Mouse (Mus musculus) heart, embryonic 16.5 days (tissue): Measurements from ENCODE around the gene Atg7. TPM values are rescaled to one million over a fixed set of nuclear protein-coding genes. Genes with fewer than 3 reads are reported as not detected.

Source experiments
- ATAC-seq: fragments of 200-750 bp; cut with Nextera tagmentation; replicated peaks from 2 replicates; pipeline ENCODE4 v1.8.0; 2017; ENCODE audit warnings: moderate number of reproducible peaks; ENCODE audit not compliant: insufficient read depth, low FRiP score; ENCODE audit errors: extremely low read depth
- H3K27ac ChIP-seq: fragments of 300-500 bp; sonication (generic); 2 replicates; pipeline ENCODE4 v1.5.1; 2014; ENCODE audit warnings: mild to moderate bottlenecking, low read length, control low read depth, moderate library complexity
- H3K27me3 ChIP-seq: fragments of 300-500 bp; sonication (generic); 2 replicates; pipeline ENCODE4 v1.6.1; 2014; ENCODE audit warnings: low read length, mixed read lengths; ENCODE audit not compliant: control insufficient read depth, insufficient read depth
- H3K36me3 ChIP-seq: fragments of 300-500 bp; sonication (generic); 2 replicates; pipeline ENCODE4 v1.6.1; 2014; ENCODE audit not compliant: control insufficient read depth, insufficient read depth
- H3K4me1 ChIP-seq: fragments of 300-500 bp; sonication (generic); 2 replicates; pipeline ENCODE4 v1.6.1; 2014; ENCODE audit warnings: low read length, mixed read lengths; ENCODE audit not compliant: control insufficient read depth, insufficient read depth
- H3K4me2 ChIP-seq: fragments of 300-500 bp; sonication (generic); 2 replicates; pipeline ENCODE4 v1.6.1; 2014; ENCODE audit warnings: low read depth, mild to moderate bottlenecking, control low read depth, low read length
- H3K4me3 ChIP-seq: fragments of 300-500 bp; sonication (generic); 2 replicates; pipeline ENCODE4 v1.5.1; 2014; ENCODE audit warnings: mild to moderate bottlenecking, control low read depth, low read length
- H3K9ac ChIP-seq: fragments of 300-500 bp; sonication (generic); 2 replicates; pipeline ENCODE4 v1.6.1; 2014; ENCODE audit warnings: low read length, control low read depth
- H3K9me3 ChIP-seq: fragments of 300-500 bp; sonication (generic); replicated peaks from 2 replicates; pipeline ENCODE4 v1.6.1; 2016; ENCODE audit warnings: low read length; ENCODE audit not compliant: control insufficient read depth
- WGBS: fragments of 180-500 bp; shearing (Covaris S2); extraction: QIAGEN DNeasy Blood & Tissue Kit; methylation state at CpG from one replicate; pipeline ENCODE4 v1.1.7; 2014; 5-methylcytosine and 5-hydroxymethylcytosine counted together
- polyA plus RNA-seq: library from polyadenylated mRNA; unstranded; fragments of >200 nt; fragmentation: Nextera tagmentation; extraction: Ambion mirVana; gene quantifications from 2 replicates; pipeline ENCODE4 v1.2.1, GENCODE M21; 2015

Atg7 gene
- polyA plus RNA-seq, 1 experiment from 2014 or later: 17.1 TPM

DNA sequence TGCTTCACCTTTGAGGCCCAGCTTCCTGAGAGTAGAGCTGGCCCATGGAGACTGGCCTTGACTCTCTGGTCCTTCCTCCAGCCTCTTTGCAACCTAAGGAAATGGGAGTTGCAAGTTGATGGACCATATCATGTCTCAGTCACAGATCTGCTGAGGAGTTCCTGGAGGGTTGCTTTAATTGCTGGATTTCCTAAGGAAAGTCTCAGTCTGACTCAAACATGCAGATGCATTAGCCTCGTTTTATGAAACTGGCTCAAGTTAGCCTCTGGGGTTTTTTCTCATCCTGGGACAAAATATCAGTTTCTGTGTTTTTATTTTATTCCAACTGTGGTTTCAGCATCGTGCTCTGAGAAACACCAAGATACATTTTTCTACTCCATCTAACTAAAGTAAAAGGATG, 137.7 kb downstream of the Atg7 start:
- no peak overlapping the region for H3K27ac ChIP-seq
- ATAC-seq: no peak
- no peaks in the 10 kb centered on the region for H3K9me3 ChIP-seq
- no peaks in the 10 kb centered on the region for H3K27me3 ChIP-seq
- no peak overlapping the region for H3K4me3 ChIP-seq
- no peaks in the 10 kb centered on the region for H3K36me3 ChIP-seq
- H3K9ac ChIP-seq: no peak overlapping the region
- WGBS: 71% methylated on average over 2 of the region's 2 CpGs
- H3K4me2 ChIP-seq: no peak overlapping the region
- H3K4me1 ChIP-seq: peaks cover 20% of the 10 kb centered on the region

DNA sequence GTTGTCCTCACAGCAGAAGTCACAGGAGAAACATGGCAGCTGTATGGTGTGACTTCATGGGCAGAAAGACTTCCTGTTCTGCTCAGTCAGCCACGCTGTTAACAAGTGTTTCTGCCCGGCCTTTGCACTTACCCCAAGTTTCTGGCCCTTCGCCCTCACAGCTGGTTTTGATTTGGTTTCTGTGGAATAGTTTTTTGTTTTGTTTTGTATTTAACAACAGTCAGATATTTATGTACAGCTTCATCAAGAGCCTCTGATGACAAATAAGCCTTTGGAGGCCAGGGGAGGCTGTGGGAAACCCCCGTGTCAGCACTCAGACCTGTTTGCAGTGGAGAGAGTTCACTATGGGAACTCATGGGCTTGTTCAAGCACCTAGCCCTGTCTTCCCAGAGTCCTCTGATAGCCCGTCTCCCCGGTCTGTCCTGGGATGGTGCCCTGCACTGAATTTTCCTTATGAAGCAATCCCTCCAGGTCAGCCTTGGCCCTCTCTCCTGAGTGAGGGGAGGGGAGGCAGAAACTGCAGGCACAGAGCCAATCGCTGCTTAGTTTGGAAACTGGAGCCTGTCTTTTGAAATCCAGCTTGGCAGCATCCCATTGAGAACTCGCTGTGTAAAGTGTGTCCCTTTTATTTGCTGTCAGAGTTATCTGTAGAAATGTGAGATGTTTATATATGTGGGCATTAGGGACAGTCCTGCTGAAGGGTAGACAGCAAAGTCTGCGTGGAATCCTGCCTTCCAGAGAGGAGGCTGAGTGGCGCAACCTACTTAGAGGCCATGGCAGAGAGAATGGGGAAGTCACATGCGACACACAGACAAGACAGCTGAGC, 138.7 kb downstream of the Atg7 start:
- no peak overlapping the region for H3K9ac ChIP-seq
- H3K4me2 ChIP-seq: peak overlapping the region; percentile 15; the same call in 1 of the 2 replicates
- H3K27me3 ChIP-seq: no peaks in the 10 kb centered on the region
- peak overlapping the region; percentile 81 for H3K27ac ChIP-seq
- H3K4me1 ChIP-seq: peaks cover 20% of the 10 kb centered on the region
- WGBS: 24% methylated on average over 11 of the region's 11 CpGs
- H3K9me3 ChIP-seq: no peaks in the 10 kb centered on the region
- H3K36me3 ChIP-seq: no peaks in the 10 kb centered on the region
- peak; percentile 79 for ATAC-seq
- H3K4me3 ChIP-seq: no peak overlapping the region

DNA sequence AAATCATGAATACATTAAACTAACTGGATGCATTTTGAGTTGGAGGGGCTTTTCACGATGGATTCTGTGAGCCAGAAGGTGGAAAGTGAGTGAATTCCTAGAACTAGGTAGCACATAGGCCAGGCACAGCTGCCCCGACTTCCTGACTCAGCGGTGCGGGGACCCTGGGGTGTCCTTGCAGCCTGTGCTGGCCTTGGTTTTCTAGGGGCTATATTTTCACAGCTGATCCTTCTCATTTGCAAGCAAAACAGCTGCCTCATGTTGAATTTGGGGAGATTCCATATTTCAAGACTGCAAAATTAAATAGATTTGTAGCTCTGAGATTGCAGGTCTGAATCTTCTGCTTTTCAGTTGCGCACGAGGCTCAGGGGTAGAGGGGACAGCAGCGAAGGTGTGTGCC, 139.6 kb downstream of the Atg7 start:
- no peaks in the 10 kb centered on the region for H3K36me3 ChIP-seq
- H3K4me2 ChIP-seq: no peak overlapping the region
- WGBS: 70% methylated on average over 7 of the region's 7 CpGs
- no peak for ATAC-seq
- H3K4me1 ChIP-seq: peaks cover 20% of the 10 kb centered on the region
- peak overlapping the region; percentile 32; the same call in 1 of the 2 replicates for H3K27ac ChIP-seq
- no peaks in the 10 kb centered on the region for H3K9me3 ChIP-seq
- H3K4me3 ChIP-seq: no peak overlapping the region
- no peaks in the 10 kb centered on the region for H3K27me3 ChIP-seq
- 0 out of 2 replicates have a peak overlapping the region, but pooled peaks have one; percentile 6 for H3K9ac ChIP-seq

DNA sequence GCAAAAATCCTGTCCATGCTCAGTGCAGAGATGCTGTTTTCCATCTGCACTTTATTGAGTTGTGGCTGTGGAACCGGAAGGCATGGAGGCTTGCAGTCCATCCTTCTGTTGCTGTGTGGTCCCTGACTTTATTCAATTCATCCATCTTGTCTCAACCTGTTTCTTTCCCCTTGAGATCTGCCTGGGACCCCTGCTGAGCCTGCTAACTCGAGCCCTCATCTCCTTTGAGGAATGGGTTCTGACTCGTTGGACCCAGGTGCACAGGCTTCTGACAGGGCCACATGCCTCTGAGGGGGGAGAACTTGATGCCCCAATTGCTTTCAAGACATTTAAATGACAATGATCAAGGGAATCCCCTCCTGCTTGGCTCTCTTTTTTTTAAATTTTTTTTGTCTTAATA, 143.6 kb downstream of the Atg7 start:
- H3K9me3 ChIP-seq: no peaks in the 10 kb centered on the region
- no peak overlapping the region for H3K4me2 ChIP-seq
- no peak for ATAC-seq
- H3K4me3 ChIP-seq: no peak overlapping the region
- H3K27ac ChIP-seq: no peak overlapping the region
- no peaks in the 10 kb centered on the region for H3K27me3 ChIP-seq
- no peak overlapping the region for H3K9ac ChIP-seq
- H3K4me1 ChIP-seq: peaks cover 13% of the 10 kb centered on the region
- no peaks in the 10 kb centered on the region for H3K36me3 ChIP-seq
- WGBS: 52% methylated on average over 3 of the region's 3 CpGs

DNA sequence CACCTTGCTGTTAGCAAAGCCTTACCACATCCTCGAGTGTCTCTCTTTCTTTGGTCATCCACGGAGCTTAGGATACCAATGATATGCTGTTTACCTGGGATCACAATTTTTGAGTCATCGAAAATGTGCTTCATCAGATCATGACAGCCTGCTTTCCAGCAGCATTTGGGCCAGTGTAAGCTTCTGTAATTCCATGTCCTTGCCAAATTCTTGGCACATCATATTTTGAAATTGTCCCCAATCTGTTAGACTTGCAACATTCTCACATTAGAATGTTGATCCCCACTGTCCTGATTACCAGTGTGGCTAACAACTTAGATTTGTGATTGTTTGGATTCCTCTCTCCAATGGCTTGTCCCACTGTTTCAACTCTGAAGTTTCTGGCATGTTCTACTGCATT, 144.7 kb downstream of the Atg7 start:
- no peak overlapping the region for H3K27ac ChIP-seq
- 70% methylated on average over 3 of the region's 3 CpGs for WGBS

DNA sequence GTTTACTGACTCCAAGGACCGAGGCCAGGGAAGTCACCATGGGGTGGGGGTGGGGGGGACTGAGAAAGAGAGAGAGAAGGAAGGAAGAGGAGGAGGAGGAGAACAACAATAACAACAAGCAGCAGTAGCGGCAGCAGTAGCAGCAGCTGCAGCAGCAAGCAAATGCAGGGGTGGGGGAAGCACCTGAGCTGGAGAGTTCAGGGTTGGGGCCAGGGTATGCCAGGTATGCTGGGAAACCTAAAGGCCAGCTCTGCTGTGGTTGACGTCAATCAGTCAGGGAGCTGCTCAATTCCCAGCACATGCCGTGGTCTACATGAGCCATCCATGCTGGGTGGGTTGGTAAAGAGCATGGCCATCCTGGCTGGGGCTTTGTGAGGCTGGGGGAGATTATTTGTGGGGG, 145.8 kb downstream of the Atg7 start:
- WGBS: 72% methylated on average over 4 of the region's 4 CpGs

More for the DNA sequence above, 144.7 kb downstream of the Atg7 start:
- Histone ChIP-seq H3K27me3 (no peaks in the 10 kb centered on the region), H3K36me3 (no peaks in the 10 kb centered on the region), H3K4me1 (peaks cover 3% of the 10 kb centered on the region), H3K9ac (no peak overlapping the region), H3K4me3 (no peak overlapping the region), H3K4me2 (no peak overlapping the region), H3K9me3 (no peaks in the 10 kb centered on the region)
- ATAC-seq: no peak

DNA sequence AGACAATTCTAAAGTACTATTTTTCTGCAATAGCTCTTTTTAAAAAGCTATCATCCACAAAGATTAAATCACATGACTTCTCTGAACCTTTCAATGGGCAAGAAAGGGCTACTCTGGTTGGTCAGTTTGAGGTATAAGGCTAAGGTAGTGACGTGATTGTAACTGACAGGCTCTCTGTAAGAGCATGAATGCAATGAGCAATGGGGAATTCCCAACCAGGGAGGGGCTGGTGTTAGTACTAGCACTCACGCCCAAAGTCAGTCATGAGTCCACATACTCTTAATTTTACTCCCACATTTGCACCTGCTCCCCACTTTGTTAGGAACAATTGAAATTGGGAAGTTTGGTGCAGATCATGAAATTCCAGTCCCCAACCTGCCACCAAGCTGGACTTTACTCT, 147.2 kb downstream of the Atg7 start:
- H3K27ac ChIP-seq: no peak overlapping the region
- no peak for ATAC-seq
- no peaks in the 10 kb centered on the region for H3K36me3 ChIP-seq
- H3K9me3 ChIP-seq: no peaks in the 10 kb centered on the region
- no peak overlapping the region for H3K4me3 ChIP-seq
- no peaks in the 10 kb centered on the region for H3K27me3 ChIP-seq
- no peak overlapping the region for H3K9ac ChIP-seq
- 81% methylated on average over 2 of the region's 2 CpGs for WGBS
- H3K4me2 ChIP-seq: no peak overlapping the region
- no peaks in the 10 kb centered on the region for H3K4me1 ChIP-seq

More for the DNA sequence above, 145.8 kb downstream of the Atg7 start:
- Histone ChIP-seq H3K9ac (no peak overlapping the region), H3K27ac (no peak overlapping the region), H3K36me3 (no peaks in the 10 kb centered on the region), H3K4me2 (no peak overlapping the region), H3K27me3 (no peaks in the 10 kb centered on the region), H3K4me3 (no peak overlapping the region), H3K4me1 (no peaks in the 10 kb centered on the region), H3K9me3 (no peaks in the 10 kb centered on the region)
- ATAC-seq: 0 out of 2 replicates have a peak, but pooled peaks have one; percentile 10

DNA sequence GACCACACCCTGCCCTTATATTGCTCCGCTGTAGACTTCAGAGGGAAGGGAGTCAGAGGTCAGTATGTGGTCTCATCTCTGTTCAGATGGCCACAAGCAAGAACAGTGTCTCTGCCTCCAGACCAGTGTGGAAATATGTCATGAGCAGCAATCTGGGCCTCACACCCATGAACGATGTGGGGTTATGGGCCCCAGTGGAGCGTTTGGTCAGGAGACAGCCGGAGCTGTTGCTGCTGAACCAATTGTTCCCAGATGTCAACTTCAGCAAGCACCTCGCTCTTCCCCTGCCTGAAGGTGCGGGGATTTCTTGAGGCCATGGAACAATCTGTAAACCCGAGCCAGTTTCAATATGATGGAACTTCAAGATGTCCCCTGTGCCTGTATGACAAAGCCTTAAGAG, 148.0 kb downstream of the Atg7 start:
- ATAC-seq: no peak
- H3K27ac ChIP-seq: no peak overlapping the region
- H3K9me3 ChIP-seq: no peaks in the 10 kb centered on the region
- 84% methylated on average over 7 of the region's 7 CpGs for WGBS
- H3K27me3 ChIP-seq: no peaks in the 10 kb centered on the region
- H3K4me1 ChIP-seq: no peaks in the 10 kb centered on the region
- no peak overlapping the region for H3K4me3 ChIP-seq
- H3K4me2 ChIP-seq: no peak overlapping the region
- H3K36me3 ChIP-seq: no peaks in the 10 kb centered on the region
- no peak overlapping the region for H3K9ac ChIP-seq

DNA sequence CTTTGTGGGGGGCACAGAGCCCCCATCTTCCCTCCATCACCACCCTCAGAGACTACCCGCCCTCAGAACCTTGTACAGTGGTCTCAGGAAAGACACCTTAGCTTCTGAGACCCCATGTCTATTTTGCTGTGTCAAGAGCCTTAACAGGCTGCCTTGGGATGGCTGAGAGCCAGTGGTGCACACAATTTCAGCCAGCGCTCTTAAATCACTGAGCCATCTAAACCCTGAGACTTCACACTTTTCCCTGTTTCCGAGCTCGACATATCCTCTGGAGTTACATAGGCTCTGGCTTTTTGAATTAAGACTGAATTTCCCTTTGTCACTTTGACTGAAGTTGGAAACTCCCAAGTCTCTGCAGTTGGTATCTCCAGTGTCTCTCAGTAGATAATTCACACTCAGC, 148.9 kb downstream of the Atg7 start:
- ATAC-seq: no peak

More for the DNA sequence above, 148.9 kb downstream of the Atg7 start:
- Histone ChIP-seq H3K9me3 (no peaks in the 10 kb centered on the region), H3K9ac (no peak overlapping the region), H3K27ac (no peak overlapping the region), H3K4me1 (no peaks in the 10 kb centered on the region), H3K4me3 (no peak overlapping the region), H3K4me2 (no peak overlapping the region), H3K27me3 (no peaks in the 10 kb centered on the region), H3K36me3 (no peaks in the 10 kb centered on the region)
- WGBS: 83% methylated on average over 4 of the region's 4 CpGs
